Mouse (Mus musculus): ENCODE measurements around the gene Mettl13.

DNA sequence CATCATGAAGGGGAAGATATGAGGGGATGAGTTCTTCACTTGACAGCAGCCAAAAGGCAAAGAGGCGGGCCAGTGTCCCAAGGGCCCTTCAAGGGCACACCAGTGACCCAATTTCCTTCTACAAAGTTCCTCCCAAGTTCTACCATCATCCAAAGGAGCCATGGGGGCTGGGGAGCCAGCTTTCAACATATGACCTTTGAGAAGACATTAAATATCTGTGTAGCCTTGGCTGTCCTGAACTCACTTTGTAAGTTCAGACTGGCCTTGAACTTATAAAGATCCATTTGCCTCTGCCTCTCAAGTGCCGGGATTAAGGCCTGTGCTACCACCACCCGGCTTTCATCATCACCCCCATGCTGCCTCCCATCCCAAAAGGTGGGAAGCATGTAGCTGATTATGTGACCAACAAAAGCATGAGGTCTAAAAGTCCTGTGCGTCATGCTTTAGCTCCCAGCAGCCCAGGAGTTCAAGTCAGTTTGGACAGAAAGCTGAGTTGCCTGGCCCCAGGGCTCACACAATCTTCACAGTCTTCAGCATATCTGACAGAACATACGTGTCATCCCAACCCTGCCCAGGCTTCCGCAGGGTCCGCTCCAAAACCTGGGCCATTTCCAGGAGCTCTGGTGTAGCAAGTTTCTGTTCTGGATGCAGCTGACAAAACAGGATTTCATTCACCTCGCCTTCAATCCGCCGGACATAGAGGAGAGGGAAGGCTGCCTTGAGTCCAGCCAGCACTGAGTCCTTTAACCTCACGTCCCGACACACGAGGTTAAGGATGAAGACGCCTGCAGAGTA is 14.4 kb downstream of the Mettl13 start:
- no peak for TF ChIP-seq CTCF (IDR thresholded peaks at IDR 0.05; ENCODE audit: borderline replicate concordance, insufficient read depth, low read length)
- TF ChIP-seq POLR2A (IDR thresholded peaks at IDR 0.05; ENCODE audit: low read depth, low read length), result no peak

Data from embryonic fibroblast, embryonic 13.5 days (primary cell).